Mouse (Mus musculus) liver, embryonic 15.5 days (tissue): ENCODE data around the gene Schip1. TPM values are rescaled to one million over a fixed set of nuclear protein-coding genes. Genes with fewer than 3 reads are reported as not detected.

Source experiments
- ATAC-seq: fragments of 200-750 bp; cut with Nextera tagmentation; 2 replicates; pipeline ENCODE4 v1.8.0; 2017; ENCODE audit warnings: moderate number of reproducible peaks, mild to moderate bottlenecking, moderate library complexity; ENCODE audit not compliant: insufficient read depth
- H3K27ac ChIP-seq: fragments of 300-500 bp; sonication (generic); replicated peaks from 2 replicates; pipeline ENCODE4 v1.5.1; 2015; ENCODE audit warnings: mild to moderate bottlenecking, inconsistent platforms
- H3K27me3 ChIP-seq: fragments of 300-500 bp; sonication (generic); 2 replicates; pipeline ENCODE4 v1.6.1; 2015; ENCODE audit warnings: mild to moderate bottlenecking, inconsistent platforms
- H3K36me3 ChIP-seq: fragments of 300-500 bp; sonication (generic); replicated peaks from 2 replicates; pipeline ENCODE4 v1.6.1; 2015; ENCODE audit warnings: moderate library complexity, mild to moderate bottlenecking, inconsistent platforms
- H3K4me1 ChIP-seq: fragments of 300-500 bp; sonication (generic); replicated peaks from 2 replicates; pipeline ENCODE4 v1.6.1; 2015; ENCODE audit warnings: inconsistent platforms
- H3K4me2 ChIP-seq: fragments of 300-500 bp; sonication (generic); 2 replicates; pipeline ENCODE4 v1.6.1; 2015; ENCODE audit warnings: moderate library complexity, mild to moderate bottlenecking, inconsistent platforms
- H3K4me3 ChIP-seq: fragments of 300-500 bp; sonication (generic); replicated peaks from 2 replicates; pipeline ENCODE4 v1.5.1; 2015; ENCODE audit warnings: mild to moderate bottlenecking, inconsistent platforms
- H3K9ac ChIP-seq: fragments of 300-500 bp; sonication (generic); 2 replicates; pipeline ENCODE4 v1.6.1; 2015; ENCODE audit warnings: moderate library complexity, mild to moderate bottlenecking, inconsistent platforms
- H3K9me3 ChIP-seq: fragments of 300-500 bp; sonication (generic); replicated peaks from 2 replicates; pipeline ENCODE4 v1.6.1; 2016; ENCODE audit warnings: inconsistent platforms
- WGBS: fragments of 180-500 bp; shearing (Covaris S2); methylation state at CpG from one replicate; pipeline ENCODE4 v1.1.7; 2015; ENCODE audit warnings: mixed read lengths; ENCODE audit not compliant: insufficient replicate concordance; 5-methylcytosine and 5-hydroxymethylcytosine counted together
- polyA plus RNA-seq: library from polyadenylated mRNA; unstranded; fragments of >200 nt; fragmentation: Nextera tagmentation; extraction: Ambion mirVana; gene quantifications from 2 replicates; pipeline ENCODE4 v1.2.1, GENCODE M21; 2015

Gene Schip1
- polyA plus RNA-seq, 1 experiment from 2014 or later = 2.4 TPM

- no peak overlapping the region for H3K4me3 ChIP-seq
- H3K27me3 ChIP-seq = no peaks in the 10 kb centered on the region
- no peak overlapping the region for H3K27ac ChIP-seq
- H3K9me3 ChIP-seq = no peaks in the 10 kb centered on the region
- 66% methylated on average over 8 of the region's 8 CpGs for WGBS
- no peak for ATAC-seq
- no peak overlapping the region for H3K9ac ChIP-seq
- H3K4me1 ChIP-seq = peaks cover 7% of the 10 kb centered on the region; the same call in 1 of the 2 replicates
- H3K36me3 ChIP-seq = no peaks in the 10 kb centered on the region
- no peak overlapping the region for H3K4me2 ChIP-seq
Observed at GRCm38 (mm10) chr3:68574565-68574964, 510.0 kb downstream of the Schip1 start.

GRCm38 (mm10) chr3:68575636-68576340 is 511.2 kb downstream of the Schip1 start:
- Histone ChIP-seq H3K27me3 (no peaks in the 10 kb centered on the region), H3K4me2 (no peak overlapping the region), H3K9me3 (no peaks in the 10 kb centered on the region), H3K27ac (no peak overlapping the region), H3K36me3 (no peaks in the 10 kb centered on the region), H3K9ac (no peak overlapping the region), H3K4me3 (no peak overlapping the region), H3K4me1 (peaks cover 7% of the 10 kb centered on the region; the same call in 1 of the 2 replicates)
- WGBS = 69% methylated on average over 10 of the region's 10 CpGs
- no peak for ATAC-seq

GRCm38 (mm10) chr3:68576431-68576830 is 511.8 kb downstream of the Schip1 start:
- Histone ChIP-seq H3K9me3 (no peaks in the 10 kb centered on the region), H3K4me1 (peaks cover 7% of the 10 kb centered on the region; the same call in 1 of the 2 replicates), H3K36me3 (no peaks in the 10 kb centered on the region), H3K27ac (no peak overlapping the region), H3K27me3 (no peaks in the 10 kb centered on the region), H3K4me3 (no peak overlapping the region), H3K9ac (no peak overlapping the region), H3K4me2 (no peak overlapping the region)
- whole genome bisulfite sequencing = 61% methylated on average over 7 of the region's 7 CpGs
- ATAC-seq = no peak

- H3K36me3 ChIP-seq = no peaks in the 10 kb centered on the region
- H3K4me2 ChIP-seq = no peak overlapping the region
- H3K4me3 ChIP-seq = no peak overlapping the region
- WGBS = 59% methylated on average over 5 of the region's 5 CpGs
- no peak overlapping the region for H3K27ac ChIP-seq
- no peaks in the 10 kb centered on the region for H3K27me3 ChIP-seq
- H3K9ac ChIP-seq = no peak overlapping the region
- H3K4me1 ChIP-seq = peaks cover 7% of the 10 kb centered on the region; the same call in 1 of the 2 replicates
- H3K9me3 ChIP-seq = no peaks in the 10 kb centered on the region
- no peak for ATAC-seq
Observed at GRCm38 (mm10) chr3:68576948-68577347, 512.3 kb downstream of the Schip1 start.

DNA sequence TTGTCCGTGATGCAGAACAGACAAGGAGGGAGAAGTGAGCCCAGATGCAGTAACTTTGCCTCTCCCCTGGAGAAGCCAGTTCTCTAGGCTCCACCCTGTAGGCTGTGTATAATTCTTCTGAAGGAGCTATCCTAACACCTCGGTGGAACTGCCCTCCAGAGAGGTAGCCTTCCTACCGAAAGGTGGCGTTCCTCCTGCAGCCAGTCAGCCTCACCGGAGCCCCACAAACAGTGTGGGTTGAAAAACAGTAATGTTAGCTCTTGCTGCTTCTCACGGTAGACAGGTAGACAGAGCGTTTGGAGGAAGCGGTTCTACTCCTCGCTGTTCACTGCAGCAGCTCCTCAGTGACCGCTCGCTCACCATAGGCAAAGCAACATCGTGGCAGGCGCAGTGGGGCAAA is 517.0 kb downstream of the Schip1 start:
- no peaks in the 10 kb centered on the region for H3K9me3 ChIP-seq
- H3K27me3 ChIP-seq = no peaks in the 10 kb centered on the region
- H3K4me1 ChIP-seq = no peaks in the 10 kb centered on the region; the same call in 1 of the 2 replicates
- H3K27ac ChIP-seq = no peak overlapping the region
- ATAC-seq = no peak
- peak overlapping the region; percentile 5; the same call in 1 of the 2 replicates for H3K4me2 ChIP-seq
- H3K36me3 ChIP-seq = no peaks in the 10 kb centered on the region
- H3K4me3 ChIP-seq = no peak overlapping the region
- WGBS = 56% methylated on average over 13 of the region's 13 CpGs
- no peak overlapping the region for H3K9ac ChIP-seq

DNA sequence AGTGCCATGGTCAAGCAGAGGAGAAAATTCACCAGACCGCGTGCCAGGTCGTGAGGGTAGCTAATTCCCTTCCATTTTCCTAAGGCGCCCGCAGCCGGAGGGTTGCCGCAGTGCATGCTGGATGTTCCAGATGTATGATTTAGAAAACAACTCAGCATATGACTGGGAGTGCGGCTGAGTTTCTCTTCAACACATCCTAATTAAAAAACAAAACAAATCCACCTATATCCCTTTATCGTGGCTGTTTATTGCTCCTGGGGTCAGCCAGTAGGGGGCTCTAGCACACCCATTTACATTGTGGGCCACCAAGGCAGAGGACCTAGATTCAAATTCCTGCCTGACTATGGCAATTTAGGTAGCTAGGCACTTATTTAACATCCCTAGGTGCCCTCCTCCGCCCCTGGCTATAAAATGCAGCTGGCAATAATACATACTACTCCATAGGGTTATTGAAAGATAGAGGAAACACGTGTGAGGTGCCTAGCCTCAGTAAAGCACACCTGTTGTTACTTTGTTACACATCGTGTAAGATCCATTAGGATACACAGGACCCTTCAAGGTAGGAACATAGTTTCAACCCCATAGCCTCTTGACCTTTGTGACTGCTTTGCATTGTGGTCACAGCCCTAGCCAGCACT is 517.6 kb downstream of the Schip1 start:
- Histone ChIP-seq H3K36me3 (no peaks in the 10 kb centered on the region), H3K27ac (no peak overlapping the region), H3K9ac (no peak overlapping the region), H3K9me3 (no peaks in the 10 kb centered on the region), H3K4me1 (no peaks in the 10 kb centered on the region; the same call in 1 of the 2 replicates), H3K4me3 (no peak overlapping the region), H3K4me2 (peak overlapping the region; percentile 5; the same call in 1 of the 2 replicates), H3K27me3 (no peaks in the 10 kb centered on the region)
- ATAC-seq = no peak
- WGBS = 65% methylated on average over 12 of the region's 12 CpGs

DNA sequence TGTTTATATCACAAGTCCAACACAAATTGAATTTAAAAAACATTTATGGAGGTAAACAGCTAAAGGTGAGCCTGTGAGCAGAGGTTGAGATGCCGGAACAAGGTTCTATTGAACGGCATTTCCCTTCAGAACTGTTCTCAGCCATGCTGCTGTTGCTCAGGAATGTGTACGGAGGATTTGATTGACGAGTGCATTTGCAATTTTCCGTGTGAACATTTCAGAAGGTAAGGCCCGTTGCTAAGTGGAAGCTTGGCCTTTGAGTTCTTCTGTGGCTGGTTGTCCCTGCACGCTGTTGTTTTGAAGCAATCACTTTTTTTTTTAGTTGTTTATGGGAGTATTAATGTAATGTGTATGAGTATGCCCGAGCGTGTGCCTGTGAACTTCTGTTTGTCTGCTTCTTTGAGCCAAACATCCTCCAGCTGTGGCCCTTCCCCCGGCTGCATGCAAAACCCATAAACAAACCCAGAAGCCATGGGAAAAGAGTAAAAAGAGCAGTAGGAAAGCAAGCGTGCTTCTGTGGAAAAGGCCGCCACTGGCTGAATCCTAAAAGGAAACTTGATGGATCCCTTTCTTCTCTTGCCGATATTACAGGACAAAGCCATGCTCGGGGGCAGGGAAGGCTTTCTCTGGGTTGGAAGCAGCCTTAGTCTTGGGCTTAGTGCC is 518.6 kb downstream of the Schip1 start:
- 44% methylated on average over 14 of the region's 14 CpGs for WGBS
- H3K4me1 ChIP-seq = no peaks in the 10 kb centered on the region; the same call in 1 of the 2 replicates
- H3K4me3 ChIP-seq = no peak overlapping the region
- no peak overlapping the region for H3K27ac ChIP-seq
- H3K27me3 ChIP-seq = no peaks in the 10 kb centered on the region
- H3K36me3 ChIP-seq = no peaks in the 10 kb centered on the region
- no peaks in the 10 kb centered on the region for H3K9me3 ChIP-seq
- H3K9ac ChIP-seq = no peak overlapping the region
- no peak overlapping the region for H3K4me2 ChIP-seq
- no peak for ATAC-seq

GRCm38 (mm10) chr3:68583771-68584511 is 519.3 kb downstream of the Schip1 start:
- no peak overlapping the region for H3K9ac ChIP-seq
- no peaks in the 10 kb centered on the region; the same call in 1 of the 2 replicates for H3K4me1 ChIP-seq
- 65% methylated on average over 14 of the region's 14 CpGs for WGBS
- no peaks in the 10 kb centered on the region for H3K9me3 ChIP-seq
- H3K4me3 ChIP-seq = no peak overlapping the region
- no peaks in the 10 kb centered on the region for H3K27me3 ChIP-seq
- no peak overlapping the region for H3K4me2 ChIP-seq
- ATAC-seq = no peak
- H3K27ac ChIP-seq = no peak overlapping the region
- H3K36me3 ChIP-seq = no peaks in the 10 kb centered on the region

- ATAC-seq = no peak
- 77% methylated on average over 4 of the region's 4 CpGs for WGBS
Observed at GRCm38 (mm10) chr3:68585213-68585612, 520.6 kb downstream of the Schip1 start.

GRCm38 (mm10) chr3:68586646-68587064 is 522.1 kb downstream of the Schip1 start:
- Histone ChIP-seq H3K4me2 (no peak overlapping the region), H3K27ac (no peak overlapping the region), H3K4me3 (no peak overlapping the region), H3K9me3 (no peaks in the 10 kb centered on the region), H3K36me3 (no peaks in the 10 kb centered on the region), H3K9ac (no peak overlapping the region), H3K27me3 (no peaks in the 10 kb centered on the region), H3K4me1 (no peaks in the 10 kb centered on the region; the same call in 1 of the 2 replicates)
- 35% methylated on average over 9 of the region's 9 CpGs for WGBS
- ATAC-seq = no peak

More at GRCm38 (mm10) chr3:68585213-68585612, 520.6 kb downstream of the Schip1 start:
- no peaks in the 10 kb centered on the region for H3K27me3 ChIP-seq
- no peak overlapping the region for H3K9ac ChIP-seq
- H3K9me3 ChIP-seq = no peaks in the 10 kb centered on the region
- H3K4me1 ChIP-seq = no peaks in the 10 kb centered on the region; the same call in 1 of the 2 replicates
- H3K4me2 ChIP-seq = no peak overlapping the region
- no peak overlapping the region for H3K27ac ChIP-seq
- no peaks in the 10 kb centered on the region for H3K36me3 ChIP-seq
- H3K4me3 ChIP-seq = no peak overlapping the region
